Mouse (Mus musculus) lung, adult 2 months (tissue): ENCODE measurements around the gene Prkaca.

Source experiments
- CTCF ChIP-seq: fragments of 200-500 bp; IDR thresholded peaks from 2 replicates; pipeline ENCODE4 v1.5.1; 2011; ENCODE audit warnings: mild to moderate bottlenecking, low read length, control low read depth; ENCODE audit not compliant: insufficient read depth
- POLR2A ChIP-seq: fragments of 200-500 bp; IDR thresholded peaks from 2 replicates; pipeline ENCODE4 v1.6.1; 2011; ENCODE audit warnings: low read depth, mild to moderate bottlenecking, control low read depth, low read length, borderline replicate concordance; ENCODE audit errors: extremely low read depth

DNA sequence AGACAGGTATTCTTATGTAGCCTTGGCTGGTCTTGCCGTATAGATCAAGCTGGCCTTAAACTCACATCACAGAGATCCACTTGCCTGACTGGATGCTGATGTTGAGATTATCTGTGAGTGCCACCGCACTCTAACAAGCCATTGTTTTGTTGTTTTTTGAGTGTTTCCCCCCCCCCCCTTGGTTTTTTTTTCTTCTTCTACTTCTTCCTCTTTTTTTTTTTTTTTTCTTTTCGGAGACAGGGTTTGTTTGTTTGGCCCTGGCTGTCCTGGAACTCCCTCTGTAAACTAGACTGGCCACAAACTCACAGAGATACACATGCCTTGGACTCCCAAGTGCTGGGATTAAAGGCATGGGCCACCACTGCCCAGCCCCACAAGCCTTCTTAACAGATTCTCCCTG is 21.2 kb downstream of the Prkaca start:
- TF ChIP-seq CTCF (no peak), POLR2A (no peak)
